Mouse (Mus musculus) heart, postnatal 25 days (tissue): Measurements from ENCODE around the gene Kcnq1. TPM values are rescaled to one million over a fixed set of nuclear protein-coding genes. Genes with fewer than 3 reads are reported as not detected.

Experiments
- DNase-seq: peaks from one replicate; pipeline ENCODE4 v3.0.0; 2022; ENCODE audit warnings: low spot score
- intact Hi-C: fragments of 180-260 bp; cut with DNase I; formaldehyde crosslinking; loops from one replicate; pipeline ENCODE4 v1.15.1; 2025
- total RNA-seq, 2 experiments: library from RNA; stranded (reverse); gene quantifications; 2 replicates each; pipeline ENCODE4 v1.2.3; 2021

Kcnq1 gene
- total RNA-seq, 2 experiments from 2014 or later: 37.4 to 37.7 TPM

- no peak for DNase-seq
- intact Hi-C loops: no loop called here
These were observed 274.4 kb downstream of the Kcnq1 start for GRCm38 (mm10) chr7:143380466-143381073.

- no peak for DNase-seq
- intact Hi-C loops: no loop called here
These were observed 280.5 kb downstream of the Kcnq1 start for GRCm38 (mm10) chr7:143386632-143387031.

- intact Hi-C loops: no loop called here
- peak; percentile 53 for DNase-seq
These were observed 282.9 kb downstream of the Kcnq1 start for GRCm38 (mm10) chr7:143388783-143389695.

GRCm38 (mm10) chr7:143389860-143390259, 283.7 kb downstream of the Kcnq1 start:
- intact Hi-C loops: no loop called here
- no peak for DNase-seq

GRCm38 (mm10) chr7:143390277-143390948, 284.3 kb downstream of the Kcnq1 start:
- intact Hi-C loops: no loop called here
- DNase-seq: no peak

- DNase-seq: peak; percentile 33
- intact Hi-C loops: no loop called here
These were observed 289.0 kb downstream of the Kcnq1 start for GRCm38 (mm10) chr7:143395113-143395563.

- intact Hi-C loops: no loop called here
- DNase-seq: no peak
These were observed 293.6 kb downstream of the Kcnq1 start for GRCm38 (mm10) chr7:143399756-143400155.

- no peak for DNase-seq
- intact Hi-C loops: no loop called here
These were observed 294.4 kb downstream of the Kcnq1 start for GRCm38 (mm10) chr7:143400599-143400998.

- DNase-seq: no peak
- intact Hi-C loops: no loop called here
These were observed 295.4 kb downstream of the Kcnq1 start for GRCm38 (mm10) chr7:143401429-143402016.

- no peak for DNase-seq
- intact Hi-C loops: no loop called here
These were observed 298.1 kb downstream of the Kcnq1 start for GRCm38 (mm10) chr7:143404296-143404695.

GRCm38 (mm10) chr7:143407931-143408501, 301.9 kb downstream of the Kcnq1 start:
- peak; percentile 54 for DNase-seq
- intact Hi-C loops: loop anchor here (2.0 kb wide), 1 partner anchor 51 kb away; no protein-coding TSS in a partner anchor

GRCm38 (mm10) chr7:143408615-143409021, 302.5 kb downstream of the Kcnq1 start:
- DNase-seq: peak; percentile 67
- intact Hi-C loops: loop anchor here (2.0 kb wide), 1 partner anchor 50 kb away; no protein-coding TSS in a partner anchor

- intact Hi-C loops: no loop called here
- DNase-seq: peak; percentile 55
These were observed 306.4 kb downstream of the Kcnq1 start for GRCm38 (mm10) chr7:143412606-143413005.

GRCm38 (mm10) chr7:143415070-143415469, 308.9 kb downstream of the Kcnq1 start:
- no peak for DNase-seq
- intact Hi-C loops: no loop called here

GRCm38 (mm10) chr7:143416406-143416805, 310.2 kb downstream of the Kcnq1 start:
- intact Hi-C loops: no loop called here

GRCm38 (mm10) chr7:143417875-143418274, 311.7 kb downstream of the Kcnq1 start:
- intact Hi-C loops: no loop called here
- DNase-seq: no peak

More at GRCm38 (mm10) chr7:143416406-143416805, 310.2 kb downstream of the Kcnq1 start:
- DNase-seq: no peak

- intact Hi-C loops: no loop called here
- no peak for DNase-seq
These were observed 313.5 kb downstream of the Kcnq1 start for GRCm38 (mm10) chr7:143419585-143420160.

- intact Hi-C loops: no loop called here
- no peak for DNase-seq
These were observed 322.1 kb downstream of the Kcnq1 start for GRCm38 (mm10) chr7:143428142-143428813.
